8 mouse cellular contexts compared by ENCODE assay signal in the genomic region with DNA sequence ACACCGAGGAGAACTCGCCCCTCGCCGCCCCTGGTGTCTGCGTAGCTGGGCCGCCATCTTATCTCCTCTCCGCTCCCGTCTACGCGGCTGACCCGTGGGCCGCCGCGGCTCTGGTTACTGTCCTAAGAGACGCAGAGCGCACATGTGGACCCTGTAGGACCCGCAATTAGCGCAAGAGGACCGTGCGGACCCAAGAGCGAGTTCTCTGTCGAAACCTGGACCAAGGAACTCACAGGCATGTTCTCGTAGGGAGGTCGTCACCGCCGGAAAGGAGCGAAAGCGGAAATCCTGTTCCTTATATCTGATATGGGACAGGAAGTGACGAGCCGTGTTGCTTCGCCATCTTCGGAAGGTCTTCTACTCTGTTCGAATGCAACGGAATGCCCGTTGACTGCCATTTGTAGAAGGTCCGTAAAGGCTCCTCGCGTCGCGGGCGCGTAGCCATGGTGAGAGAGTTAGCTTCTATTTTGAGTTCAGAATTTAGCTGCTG. TPM values are rescaled to one million over a fixed set of nuclear protein-coding genes. Genes with fewer than 3 reads are reported as not detected.
DNase-seq lines count a peak whose midpoint lies in the region; ATAC-seq and TF ChIP-seq lines count a peak whose summit lies in the region.

A gene (minus strand): TSS at position 275 of the 490 bp plus-strand sequence.
A gene (plus strand): TSS at position 319 of the 490 bp plus-strand sequence.

- H3K36me3 ChIP-seq in ES-Bruce4 (ENCODE audit: control insufficient read depth, insufficient read depth, low read length, poor library complexity, severe bottlenecking) = peaks cover 44% of the 10 kb centered on the region
- peaks cover 35% of the 10 kb centered on the region for H3K36me3 ChIP-seq in forebrain, embryonic 13.5 days (ENCODE audit: poor library complexity, severe bottlenecking)
- H3K36me3 ChIP-seq in neural tube, embryonic 15.5 days = peaks cover 34% of the 10 kb centered on the region

- no peaks in the 10 kb centered on the region for H3K4me1 ChIP-seq in ES-Bruce4 (ENCODE audit: control insufficient read depth, insufficient read depth, low read length)
- H3K4me1 ChIP-seq in forebrain, embryonic 13.5 days = peaks cover 25% of the 10 kb centered on the region
- H3K4me1 ChIP-seq in neural tube, embryonic 15.5 days = peaks cover 35% of the 10 kb centered on the region

- peak within 1 kb of the TSS; percentile 94 for H3K4me2 ChIP-seq in forebrain, embryonic 13.5 days
- peak within 1 kb of the TSS; percentile 87 for H3K4me2 ChIP-seq in neural tube, embryonic 15.5 days

- no peaks in the 10 kb centered on the region for H3K9me3 ChIP-seq in ES-Bruce4 (replicated peaks; ENCODE audit: control insufficient read depth, insufficient read depth, low read length, poor library complexity, severe bottlenecking)
- H3K9me3 ChIP-seq in forebrain, embryonic 13.5 days (replicated peaks) = no peaks in the 10 kb centered on the region
- no peaks in the 10 kb centered on the region for H3K9me3 ChIP-seq in neural tube, embryonic 15.5 days (replicated peaks)

- no peak for TF ChIP-seq EP300 in ES-Bruce4 (IDR thresholded peaks at IDR 0.05; ENCODE audit: insufficient read depth, low read depth, low read length)

- peak; percentile 95 for ATAC-seq in cerebellum, adult (ENCODE audit: insufficient number of reproducible peaks, low FRiP score, low TSS enrichment)
- peak; percentile 95 for ATAC-seq in forebrain, embryonic 13.5 days
- ATAC-seq in neural tube, embryonic 15.5 days (ENCODE audit: low FRiP score) = peak; percentile 95

- peak; percentile 79 to 87 for DNase-seq in heart, postnatal 14 days
- DNase-seq in layer of hippocampus, adult 11-12 months (ENCODE audit: low spot score) = peak; percentile 94
- peak; percentile 93 to 94 for DNase-seq in lung, adult 18-20 months
- DNase-seq in testis, postnatal 14 days (ENCODE audit: low spot score) = peak; percentile 91

- no peaks in the 10 kb centered on the region for H3K27me3 ChIP-seq in ES-Bruce4 (ENCODE audit: control insufficient read depth, insufficient read depth, low read length, poor library complexity, severe bottlenecking)
- no peaks in the 10 kb centered on the region for H3K27me3 ChIP-seq in forebrain, embryonic 13.5 days
- no peaks in the 10 kb centered on the region for H3K27me3 ChIP-seq in neural tube, embryonic 15.5 days (replicated peaks)

- intact Hi-C loops in heart, postnatal 14 days (cut with DNase I) = loop anchor here (5.0 kb wide), 1 partner anchor 131 kb away; no protein-coding TSS in a partner anchor

- H3K4me3 ChIP-seq in ES-Bruce4 (ENCODE audit: low read depth, low read length) = peak within 1 kb of the TSS; percentile 93
- H3K4me3 ChIP-seq in forebrain, embryonic 13.5 days = peak within 1 kb of the TSS; percentile 95
- H3K4me3 ChIP-seq in neural tube, embryonic 15.5 days (replicated peaks) = peak within 1 kb of the TSS; percentile 88

- TF ChIP-seq POLR2A in ES-Bruce4 (IDR thresholded peaks at IDR 0.05; ENCODE audit: insufficient read depth, low read length) = peak; percentile 95

- peak within 1 kb of the TSS; percentile 70 for H3K27ac ChIP-seq in ES-Bruce4 (ENCODE audit: insufficient read depth, low read length)
- peak within 1 kb of the TSS; percentile 84 for H3K27ac ChIP-seq in forebrain, embryonic 13.5 days
- H3K27ac ChIP-seq in neural tube, embryonic 15.5 days (replicated peaks) = peak within 1 kb of the TSS; percentile 93

- TF ChIP-seq CTCF in ES-Bruce4 (IDR thresholded peaks at IDR 0.05; ENCODE audit: low read depth, low read length) = no peak

- peak within 1 kb of the TSS; percentile 93 for H3K9ac ChIP-seq in ES-Bruce4 (ENCODE audit: low read depth, poor library complexity, severe bottlenecking)
- H3K9ac ChIP-seq in forebrain, embryonic 13.5 days = peak within 1 kb of the TSS; percentile 87
- H3K9ac ChIP-seq in neural tube, embryonic 15.5 days (replicated peaks) = peak within 1 kb of the TSS; percentile 95

- WGBS in forebrain, embryonic 13.5 days = under 1% methylated on average over 42 of the region's 42 CpGs
- WGBS in neural tube, embryonic 15.5 days = under 1% methylated on average over 42 of the region's 42 CpGs

RNA-seq across cellular contexts. Expression of the first gene that starts in this region (rescaled TPM):
- polyA plus RNA-seq in ES-Bruce4 (2011; ENCODE audit: insufficient read depth, insufficient read length, low read depth, missing spikeins) = 28.1 and 44.0 TPM in 2 replicates
- 1,194 and 1,420 TPM in 2 replicates for polyA plus RNA-seq in forebrain, embryonic 13.5 days (2015; fragmentation: Nextera tagmentation; extraction: Ambion mirVana)
- 100 to 1,000 TPM; 868 to 969 TPM for total RNA-seq in heart, postnatal 14 days (2021)
- 856 and 950 TPM in 2 replicates for polyA plus RNA-seq in neural tube, embryonic 15.5 days (2015; fragmentation: Nextera tagmentation; extraction: Ambion mirVana)

RNA-seq across cellular contexts. Expression of the second gene that starts in this region (rescaled TPM):
- polyA plus RNA-seq in ES-Bruce4 (2011; ENCODE audit: insufficient read depth, insufficient read length, low read depth, missing spikeins) = 8.0 and 12.4 TPM in 2 replicates
- polyA plus RNA-seq in forebrain, embryonic 13.5 days (2015; fragmentation: Nextera tagmentation; extraction: Ambion mirVana) = 24.3 and 28.4 TPM in 2 replicates
- total RNA-seq in heart, postnatal 14 days (2021) = 10 to 100 TPM in 1 of 2 experiments, 1 to 10 TPM in 1; 6.7 to 10.9 TPM
- 23.1 and 25.2 TPM in 2 replicates for polyA plus RNA-seq in neural tube, embryonic 15.5 days (2015; fragmentation: Nextera tagmentation; extraction: Ambion mirVana)

Comparison
In these comparisons a context has a peak if more than half of its experiments do, and no peak if none do; other contexts are left out.
1. Peak in every context shown above with its lines: DNase-seq, ATAC-seq, H3K4me3 ChIP-seq and H3K27ac ChIP-seq.
2. RNA of the first gene that starts in this region (polyA plus RNA-seq): 1,194 to 1,420 TPM in forebrain, embryonic 13.5 days and 856 to 950 TPM in neural tube, embryonic 15.5 days; 28.1 to 44.0 TPM in ES-Bruce4; every median in the first group is over 10 times any median in the second.